Mouse (Mus musculus): ENCODE data around the gene 4933411K16Rik.
"Not testable (repeated sequence)": the region's sequence is repeated elsewhere in the genome, so short reads cannot be mapped to it uniquely, and the experiment has no call there.

Gene 4933411K16Rik

DNA sequence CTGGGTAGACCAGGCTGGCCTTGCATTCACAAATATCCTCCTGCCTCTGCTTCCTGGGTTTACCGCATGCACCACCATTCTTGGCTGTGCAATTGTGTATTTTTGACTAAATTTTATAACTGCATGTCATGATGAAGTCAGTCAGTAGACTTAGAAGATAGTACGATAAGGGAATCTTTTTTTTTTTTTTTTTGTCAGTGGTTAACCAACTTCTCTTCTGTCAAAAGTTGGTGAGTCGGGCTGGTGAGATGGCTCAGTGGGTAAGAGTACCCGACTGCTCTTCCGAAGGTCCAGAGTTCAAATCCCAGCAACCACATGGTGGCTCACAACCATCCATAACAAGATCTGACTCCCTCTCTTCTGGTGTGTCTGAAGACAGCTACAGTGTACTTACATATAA is 29.6 kb downstream of the 4933411K16Rik start:
- not testable (repeated sequence) for DNase-seq

- DNase-seq: no peak
These were observed 33.6 kb downstream of the 4933411K16Rik start for GRCm38 (mm10) chr19:42085690-42086089.

DNA sequence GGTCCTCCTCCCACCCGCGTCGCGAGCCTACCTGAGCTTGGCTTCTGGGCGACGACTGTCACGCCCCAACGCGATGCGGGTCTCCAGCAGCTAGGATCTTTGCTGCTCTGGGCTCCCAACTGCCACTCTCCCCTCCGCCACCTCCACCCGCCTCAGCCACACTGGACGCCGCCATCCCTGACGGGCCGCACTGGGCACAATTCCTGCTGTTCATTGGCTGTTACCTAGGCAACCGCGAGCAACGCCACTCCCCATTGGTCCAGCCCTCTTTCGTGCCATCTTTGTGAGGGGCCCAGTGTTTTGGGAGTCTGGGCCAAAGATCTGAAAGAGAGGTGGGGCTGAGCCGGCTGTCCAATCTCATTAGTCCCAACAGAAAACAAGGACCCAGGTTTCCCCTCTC is 34.1 kb downstream of the 4933411K16Rik start, which contains the start of gene Morn4:
Gene Morn4, minus strand, starts transcription at position 192 of the 400 bp plus-strand sequence.
- peak; percentile 90 for DNase-seq

DNA sequence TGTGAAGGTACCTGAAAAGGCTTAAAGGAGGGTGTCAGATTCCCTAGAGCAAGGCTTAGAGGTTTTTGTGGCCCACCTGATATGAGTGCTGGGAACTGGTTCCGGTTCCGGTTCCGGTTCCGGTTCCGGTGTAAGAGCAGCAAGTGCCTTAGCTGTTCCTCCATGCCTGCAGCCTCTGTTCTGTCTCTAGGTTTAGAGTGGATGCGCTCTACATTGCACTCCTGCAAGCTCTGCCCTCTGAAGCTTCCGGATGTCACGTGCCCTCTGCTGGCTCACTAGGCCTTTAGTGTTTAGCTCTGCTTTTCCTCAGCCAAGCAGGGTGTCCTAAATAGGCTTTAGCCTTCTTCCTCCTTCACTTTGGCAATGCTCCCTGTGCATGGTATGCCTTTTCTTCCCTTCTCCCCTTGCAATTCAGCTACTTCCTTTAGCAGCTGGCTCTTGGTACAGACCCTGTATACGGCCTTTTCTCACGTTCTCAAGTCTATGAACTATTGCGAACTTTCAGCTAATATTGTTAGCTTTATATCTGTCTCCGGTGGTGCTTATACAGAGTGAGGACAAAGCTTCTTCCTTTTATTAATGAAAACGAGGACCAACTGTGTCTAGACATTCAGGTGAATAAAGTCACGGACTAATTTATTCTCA is 37.2 kb downstream of the 4933411K16Rik start:
- DNase-seq: peak; percentile 46

GRCm38 (mm10) chr19:42089748-42090595 is 37.9 kb downstream of the 4933411K16Rik start, which contains the start of gene Pi4k2a:
Gene Pi4k2a, plus strand, starts transcription at chr19:42090470.
- DNase-seq: peak; percentile 97

DNA sequence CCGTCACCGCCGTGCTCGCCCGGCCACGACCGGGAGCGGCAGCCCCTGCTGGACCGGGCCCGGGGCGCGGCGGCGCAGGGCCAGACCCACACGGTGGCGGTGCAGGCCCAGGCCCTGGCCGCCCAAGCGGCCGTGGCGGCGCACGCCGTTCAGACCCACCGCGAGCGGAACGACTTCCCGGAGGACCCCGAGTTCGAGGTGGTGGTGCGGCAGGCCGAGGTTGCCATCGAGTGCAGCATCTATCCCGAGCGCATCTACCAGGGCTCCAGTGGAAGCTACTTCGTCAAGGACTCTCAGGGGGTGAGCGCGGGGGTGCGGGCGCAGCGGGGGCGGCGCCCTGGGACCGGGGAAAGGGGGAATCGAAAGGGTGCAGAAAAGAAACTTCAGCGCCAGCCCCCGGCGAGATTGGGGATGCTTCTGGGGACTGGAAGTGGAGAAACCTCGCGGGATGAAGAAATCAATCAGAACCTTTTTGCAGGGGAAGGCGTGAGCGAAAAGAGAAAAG is 38.6 kb downstream of the 4933411K16Rik start:
- DNase-seq: no peak

- DNase-seq: no peak
These were observed 47.4 kb downstream of the 4933411K16Rik start for GRCm38 (mm10) chr19:42099406-42099805.
